Mouse (Mus musculus): ENCODE measurements around the gene Ifnl2. TPM values are rescaled to one million over a fixed set of nuclear protein-coding genes. Genes with fewer than 3 reads are reported as not detected.
"Not testable (repeated sequence)": the region's sequence is repeated elsewhere in the genome, so short reads cannot be mapped to it uniquely, and the experiment has no call there.

Gene Ifnl2
- polyA plus RNA-seq, 1 experiment from 2014 or later, result not detected

- no peaks in the 10 kb centered on the region for H3K4me1 ChIP-seq (ENCODE audit: insufficient read depth)
- H3K4me3 ChIP-seq (ENCODE audit: low read depth, low read length), result peak within 1 kb of the TSS; percentile 16; the same call in 1 of the 2 replicates
- H3K4me2 ChIP-seq, result peak within 1 kb of the TSS; percentile 46
- no peak for TF ChIP-seq CTCF (IDR thresholded peaks at IDR 0.05; ENCODE audit: low read depth)
- WGBS, result 5% methylated on average over 5 of the region's 5 CpGs
- ATAC-seq (ENCODE audit: insufficient read depth) (no peak), DNase-seq (no peak)
- H3K27me3 ChIP-seq (ENCODE audit: insufficient read depth, low read length), result peaks cover 37% of the 10 kb centered on the region
- no peaks in the 10 kb centered on the region for H3K36me3 ChIP-seq (ENCODE audit: insufficient read depth)
- no peaks in the 10 kb centered on the region for H3K9me3 ChIP-seq (ENCODE audit: low read depth, low read length)
- H3K9ac ChIP-seq, result no peak within 1 kb of the TSS
- no peak within 1 kb of the TSS for H3K27ac ChIP-seq (ENCODE audit: low read depth)
Observed at GRCm38 (mm10) chr7:28547154-28547553, 36.9 kb upstream of the Ifnl2 start, which contains the start of gene Nccrp1. Nccrp1 (minus strand) TSS chr7:28547254.

GRCm38 (mm10) chr7:28546649-28547048 is 36.4 kb upstream of the Ifnl2 start:
- Histone ChIP-seq H3K4me2 (peak overlapping the region; percentile 46), H3K9ac (no peak overlapping the region), H3K36me3 (ENCODE audit: insufficient read depth) (no peaks in the 10 kb centered on the region), H3K4me1 (ENCODE audit: insufficient read depth) (no peaks in the 10 kb centered on the region), H3K27me3 (ENCODE audit: insufficient read depth, low read length) (peaks cover 37% of the 10 kb centered on the region), H3K9me3 (ENCODE audit: low read depth, low read length) (no peaks in the 10 kb centered on the region), H3K27ac (ENCODE audit: low read depth) (no peak overlapping the region), H3K4me3 (ENCODE audit: low read depth, low read length) (peak overlapping the region; percentile 16; the same call in 1 of the 2 replicates)
- DNase-seq, result no peak
- TF ChIP-seq CTCF (IDR thresholded peaks at IDR 0.05; ENCODE audit: low read depth), result no peak
- no peak for ATAC-seq (ENCODE audit: insufficient read depth)
- 2% methylated on average over 22 of the region's 22 CpGs for WGBS

GRCm38 (mm10) chr7:28545891-28546210 is 35.6 kb upstream of the Ifnl2 start:
- Histone ChIP-seq H3K9me3 (ENCODE audit: low read depth, low read length) (no peaks in the 10 kb centered on the region), H3K4me1 (ENCODE audit: insufficient read depth) (no peaks in the 10 kb centered on the region), H3K27ac (ENCODE audit: low read depth) (no peak overlapping the region), H3K27me3 (ENCODE audit: insufficient read depth, low read length) (peaks cover 37% of the 10 kb centered on the region), H3K9ac (no peak overlapping the region), H3K4me3 (ENCODE audit: low read depth, low read length) (no peak overlapping the region), H3K36me3 (ENCODE audit: insufficient read depth) (no peaks in the 10 kb centered on the region), H3K4me2 (no peak overlapping the region)
- TF ChIP-seq CTCF (IDR thresholded peaks at IDR 0.05; ENCODE audit: low read depth), result no peak
- DNase-seq, result peak; percentile 20
- WGBS, result 46% methylated on average over 7 of the region's 7 CpGs
- no peak for ATAC-seq (ENCODE audit: insufficient read depth)

- ATAC-seq (ENCODE audit: insufficient read depth), result no peak
- H3K4me3 ChIP-seq (ENCODE audit: low read depth, low read length), result no peak overlapping the region
- peak; percentile 27 for DNase-seq
- no peaks in the 10 kb centered on the region for H3K36me3 ChIP-seq (ENCODE audit: insufficient read depth)
- H3K27ac ChIP-seq (ENCODE audit: low read depth), result no peak overlapping the region
- H3K4me2 ChIP-seq, result 0 out of 2 replicates have a peak overlapping the region, but pooled peaks have one; percentile 12
- no peaks in the 10 kb centered on the region for H3K9me3 ChIP-seq (ENCODE audit: low read depth, low read length)
- H3K9ac ChIP-seq, result no peak overlapping the region
- 29% methylated on average over 14 of the region's 14 CpGs for WGBS
- no peak for TF ChIP-seq CTCF (IDR thresholded peaks at IDR 0.05; ENCODE audit: low read depth)
- H3K27me3 ChIP-seq (ENCODE audit: insufficient read depth, low read length), result peaks cover 37% of the 10 kb centered on the region
- no peaks in the 10 kb centered on the region for H3K4me1 ChIP-seq (ENCODE audit: insufficient read depth)
Observed at GRCm38 (mm10) chr7:28545048-28545890, 35.0 kb upstream of the Ifnl2 start.

GRCm38 (mm10) chr7:28544051-28544601 is 33.9 kb upstream of the Ifnl2 start:
- Histone ChIP-seq H3K9me3 (ENCODE audit: low read depth, low read length) (no peaks in the 10 kb centered on the region), H3K4me1 (ENCODE audit: insufficient read depth) (no peaks in the 10 kb centered on the region), H3K27ac (ENCODE audit: low read depth) (no peak overlapping the region), H3K4me3 (ENCODE audit: low read depth, low read length) (peak overlapping the region; percentile 8; the same call in 1 of the 2 replicates), H3K27me3 (ENCODE audit: insufficient read depth, low read length) (peaks cover 37% of the 10 kb centered on the region), H3K4me2 (peak overlapping the region; percentile 54), H3K36me3 (ENCODE audit: insufficient read depth) (no peaks in the 10 kb centered on the region), H3K9ac (peak overlapping the region; percentile 16)
- ATAC-seq (ENCODE audit: insufficient read depth), result peak; percentile 47; the same call in 1 of the 2 replicates
- WGBS, result 4% methylated on average over 25 of the region's 27 CpGs
- peak; percentile 24 for DNase-seq
- TF ChIP-seq CTCF (IDR thresholded peaks at IDR 0.05; ENCODE audit: low read depth), result no peak

- H3K4me2 ChIP-seq, result no peak within 1 kb of the TSS
- no peak within 1 kb of the TSS for H3K27ac ChIP-seq (ENCODE audit: low read depth)
- no peaks in the 10 kb centered on the region for H3K4me1 ChIP-seq (ENCODE audit: insufficient read depth)
- no peaks in the 10 kb centered on the region for H3K9me3 ChIP-seq (ENCODE audit: low read depth, low read length)
- H3K4me3 ChIP-seq (ENCODE audit: low read depth, low read length), result no peak within 1 kb of the TSS
- DNase-seq (no peak), ATAC-seq (ENCODE audit: insufficient read depth) (no peak)
- H3K36me3 ChIP-seq (ENCODE audit: insufficient read depth), result no peaks in the 10 kb centered on the region
- H3K27me3 ChIP-seq (ENCODE audit: insufficient read depth, low read length), result peaks cover 14% of the 10 kb centered on the region
- WGBS, result 49% methylated on average over 4 of the region's 4 CpGs
- TF ChIP-seq CTCF (IDR thresholded peaks at IDR 0.05; ENCODE audit: low read depth), result no peak
- H3K9ac ChIP-seq, result no peak within 1 kb of the TSS
Observed at GRCm38 (mm10) chr7:28540526-28540925, 30.3 kb upstream of the Ifnl2 start, which contains the start of gene Sycn. Sycn (plus strand) TSS chr7:28540885.

- not testable (repeated sequence) for H3K4me3 ChIP-seq (ENCODE audit: low read depth, low read length); ATAC-seq (ENCODE audit: insufficient read depth); H3K4me2 ChIP-seq; H3K4me1 ChIP-seq (ENCODE audit: insufficient read depth); H3K9ac ChIP-seq; DNase-seq; H3K27me3 ChIP-seq (ENCODE audit: insufficient read depth, low read length); H3K27ac ChIP-seq (ENCODE audit: low read depth); H3K36me3 ChIP-seq (ENCODE audit: insufficient read depth); H3K9me3 ChIP-seq (ENCODE audit: low read depth, low read length)
- WGBS, result 86% methylated on average over 6 of the region's 6 CpGs
Observed at GRCm38 (mm10) chr7:28538886-28539285, 28.6 kb upstream of the Ifnl2 start.

Measured in lung, embryonic 14.5 days (tissue).